Mouse (Mus musculus): ENCODE results near the gene Rundc3b. TPM values are rescaled to one million over a fixed set of nuclear protein-coding genes. Genes with fewer than 3 reads are reported as not detected.

Gene Rundc3b
- polyA plus RNA-seq, 1 experiment from 2014 or later = 42.5 TPM

GRCm38 (mm10) chr5:8456561-8456960 lies 166.2 kb downstream of the Rundc3b start:
- no peaks in the 10 kb centered on the region for H3K27me3 ChIP-seq
- no peak overlapping the region for H3K9ac ChIP-seq
- no peak overlapping the region for H3K4me2 ChIP-seq
- no peaks in the 10 kb centered on the region for H3K9me3 ChIP-seq
- no peak for ATAC-seq (ENCODE audit: low FRiP score, low read depth)
- no peak overlapping the region for H3K27ac ChIP-seq (replicated peaks)
- H3K36me3 ChIP-seq = peaks cover 5% of the 10 kb centered on the region; the same call in 1 of the 2 replicates
- WGBS = 91% methylated on average over 5 of the region's 5 CpGs
- H3K4me1 ChIP-seq (replicated peaks) = no peaks in the 10 kb centered on the region
- no peak overlapping the region for H3K4me3 ChIP-seq

DNA sequence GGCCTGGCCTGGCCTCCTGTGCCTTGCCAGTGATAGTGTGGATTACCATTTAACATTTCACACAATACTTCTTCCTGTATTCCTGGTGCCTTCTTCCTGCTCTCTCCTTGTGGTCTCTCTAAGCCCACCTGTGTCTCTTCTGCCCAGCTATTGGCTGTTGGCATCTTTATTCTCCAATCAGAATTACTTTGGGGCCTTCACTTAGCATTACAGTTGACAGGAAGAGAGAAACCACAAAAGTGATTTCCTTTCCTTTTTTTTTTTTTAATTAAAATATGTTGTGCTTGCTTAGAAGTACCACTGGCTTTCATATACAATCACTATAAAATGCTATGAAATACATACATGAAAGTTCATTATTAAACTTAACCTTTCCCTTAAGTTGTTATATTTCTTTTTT lies 167.2 kb downstream of the Rundc3b start:
- H3K4me3 ChIP-seq = no peak overlapping the region

More for the DNA sequence above, 167.2 kb downstream of the Rundc3b start:
- Histone ChIP-seq H3K9ac (no peak overlapping the region), H3K36me3 (peaks cover 5% of the 10 kb centered on the region; the same call in 1 of the 2 replicates), H3K4me1 (replicated peaks) (no peaks in the 10 kb centered on the region), H3K9me3 (no peaks in the 10 kb centered on the region), H3K27ac (replicated peaks) (no peak overlapping the region), H3K27me3 (no peaks in the 10 kb centered on the region), H3K4me2 (no peak overlapping the region)
- no peak for ATAC-seq (ENCODE audit: low FRiP score, low read depth)

Other genes with a start within 250 kb of the Rundc3b start
- gene Dbf4, start 200.2 kb downstream of the Rundc3b start, polyA plus RNA-seq (2015; fragmentation: Nextera tagmentation; extraction: Ambion mirVana) = 10.6 and 12.1 TPM in 2 replicates
- gene Slc25a40, start 200.1 kb downstream of the Rundc3b start, polyA plus RNA-seq (2015; fragmentation: Nextera tagmentation; extraction: Ambion mirVana) = 8.0 and 9.0 TPM in 2 replicates
- gene Abcb1a, start 37.1 kb upstream of the Rundc3b start, polyA plus RNA-seq (2015; fragmentation: Nextera tagmentation; extraction: Ambion mirVana) = 1.6 and 2.1 TPM in 2 replicates
- gene Abcb1b, start 175.2 kb upstream of the Rundc3b start, polyA plus RNA-seq (2015; fragmentation: Nextera tagmentation; extraction: Ambion mirVana) = 0.63 and 0.83 TPM in 2 replicates

Measured in hindbrain, embryonic 15.5 days (tissue).